Mouse (Mus musculus) embryonic stem cell, embryonic (primary cell): Measurements from ENCODE around the gene Scn5a.

Experiments
- CTCF ChIA-PET, 4 experiments: fragments of 300-600 bp in 2 of 4; fragments of 350-600 bp in 2 of 4; sonication (Branson Sonifier 250); formaldehyde crosslinking; loops; one replicate each; lab custom pipeline; 2022; ENCODE audit warnings: inconsistent platforms in 2 of 4; lab: Charles Lee
- POLR2A ChIA-PET, 4 experiments: fragments of 300-600 bp in 2 of 4; fragments of 350-600 bp in 2 of 4; sonication (Branson Sonifier 250); formaldehyde crosslinking; loops; one replicate each; lab custom pipeline; 2022; ENCODE audit warnings: antibody characterized with exemption in 4 of 4, inconsistent platforms in 1 of 4; lab: Charles Lee

The Scn5a gene

DNA sequence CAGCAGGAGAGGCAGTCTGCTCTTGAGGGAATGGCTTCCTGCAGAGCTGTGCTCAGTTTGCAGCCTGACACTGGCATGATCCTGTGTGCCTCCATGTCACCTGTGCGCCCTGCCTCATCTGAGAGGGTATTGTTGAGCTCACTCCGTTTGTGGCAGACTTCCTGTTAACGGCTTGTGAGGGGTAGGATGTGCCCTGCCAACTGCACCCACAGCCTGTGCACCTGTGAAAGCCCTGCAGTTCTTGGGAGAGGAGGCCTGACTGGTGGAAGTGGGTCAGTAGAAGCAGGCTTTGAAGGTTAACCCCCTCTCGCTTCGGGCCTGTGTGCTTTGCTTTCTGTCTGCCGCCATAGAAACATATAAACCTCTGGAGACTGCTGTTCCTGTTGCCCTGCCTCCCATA is 113.8 kb downstream of the Scn5a start:
- CTCF ChIA-PET: interaction anchor here (0.6 to 1.6 kb wide), 11 partner anchors 20 to 544 kb away, joined by 3 to 12 read pairs (median 4); partner anchors contain the start of gene Exog (in 1 of the 4)
- POLR2A ChIA-PET: interaction anchor here in 1 of 4 experiments (0.6 to 1.1 kb wide), 2 partner anchors 17 to 75 kb away, joined by 3 to 5 read pairs; no protein-coding TSS in a partner anchor

DNA sequence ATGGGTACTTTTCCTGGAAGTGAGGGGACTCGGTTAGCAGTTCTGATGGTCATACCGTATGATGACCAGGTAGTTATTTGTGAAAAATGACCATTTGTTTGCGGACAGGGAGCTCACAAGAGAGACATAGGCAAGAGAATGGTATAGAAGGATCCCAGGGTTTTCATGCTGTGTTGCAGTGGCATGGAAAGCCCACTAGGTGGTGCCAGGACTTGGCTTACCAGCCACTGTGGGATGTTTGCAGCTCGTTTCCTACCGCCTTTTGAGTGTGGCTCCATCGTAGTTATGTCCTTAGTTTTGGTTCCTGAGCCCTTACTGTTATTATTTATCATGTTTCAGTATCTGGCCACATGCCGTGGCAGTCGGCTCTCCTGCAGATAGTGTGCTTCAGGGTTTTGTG is 118.4 kb downstream of the Scn5a start:
- CTCF ChIA-PET: interaction anchor here (0.5 to 2.4 kb wide), 75 partner anchors 8 to 938 kb away, joined by 3 to 31 read pairs (median 4); partner anchors contain the start of genes Exog (in 3 of the 4), Acvr2b (in 1 of the 4), Gorasp1 (in 1 of the 4) and Myd88 (in 1 of the 4)
- POLR2A ChIA-PET: interaction anchor here (0.5 to 1.4 kb wide), 6 partner anchors 9 to 291 kb away, joined by 3 to 5 read pairs (median 4); partner anchors contain the start of gene Acvr2b (in 1 of the 4)

GRCm38 (mm10) chr9:119457122-119457521 is 121.7 kb downstream of the Scn5a start:
- POLR2A ChIA-PET: interaction anchor here in 3 of 4 experiments (1.0 to 2.3 kb wide), 4 partner anchors 12 to 55 kb away, joined by 3 to 7 read pairs (median 3); partner anchors contain the start of genes Exog (in 2 of the 3) and Acvr2b (in 1 of the 3)
- CTCF ChIA-PET: interaction anchor here in 2 of 4 experiments (0.5 to 2.2 kb wide), 3 partner anchors 12 to 1113 kb away, joined by 3 to 5 read pairs (median 4); partner anchors contain the start of gene Exog (in 1 of the 2)

- CTCF ChIA-PET: interaction anchor here in 2 of 4 experiments (0.7 to 1.2 kb wide), 2 partner anchors 125 to 163 kb away, joined by 3 to 12 read pairs; no protein-coding TSS in a partner anchor
- POLR2A ChIA-PET: interaction anchor here in 3 of 4 experiments (0.6 to 2.3 kb wide), 4 partner anchors 9 to 547 kb away, joined by 3 to 12 read pairs (median 5); partner anchors contain the start of gene Exog (in 1 of the 3)
Observed at GRCm38 (mm10) chr9:119455967-119456366, 122.8 kb downstream of the Scn5a start.

DNA sequence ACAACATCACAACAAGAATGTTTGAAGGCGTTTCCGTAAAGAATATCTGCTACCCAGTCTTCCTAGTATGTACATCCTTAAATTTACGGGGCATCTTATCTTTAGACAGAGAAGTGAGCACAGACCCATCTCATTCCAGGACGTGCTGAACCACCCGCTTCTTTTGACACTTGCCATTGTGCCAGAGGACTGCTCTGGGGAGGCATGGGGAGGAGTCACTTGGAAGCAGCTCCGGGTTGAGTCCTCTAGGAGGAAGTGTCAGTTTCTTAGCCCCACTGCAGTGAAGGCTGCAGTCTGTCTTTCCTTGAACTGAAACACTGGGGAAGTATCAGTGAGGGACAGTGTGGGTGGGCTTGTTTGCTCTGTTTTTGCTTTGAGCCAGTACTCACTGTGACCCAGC is 133.1 kb downstream of the Scn5a start:
- ChIA-PET CTCF (interaction anchor here in 2 of 4 experiments (0.9 to 2.6 kb wide), 6 partner anchors 7 to 135 kb away, joined by 3 to 12 read pairs (median 4); no protein-coding TSS in a partner anchor), POLR2A (interaction anchor here in 3 of 4 experiments (0.9 to 2.2 kb wide), 14 partner anchors 8 to 123 kb away, joined by 3 to 8 read pairs (median 4); partner anchors contain the start of gene Oxsr1 (in 1 of the 3))

DNA sequence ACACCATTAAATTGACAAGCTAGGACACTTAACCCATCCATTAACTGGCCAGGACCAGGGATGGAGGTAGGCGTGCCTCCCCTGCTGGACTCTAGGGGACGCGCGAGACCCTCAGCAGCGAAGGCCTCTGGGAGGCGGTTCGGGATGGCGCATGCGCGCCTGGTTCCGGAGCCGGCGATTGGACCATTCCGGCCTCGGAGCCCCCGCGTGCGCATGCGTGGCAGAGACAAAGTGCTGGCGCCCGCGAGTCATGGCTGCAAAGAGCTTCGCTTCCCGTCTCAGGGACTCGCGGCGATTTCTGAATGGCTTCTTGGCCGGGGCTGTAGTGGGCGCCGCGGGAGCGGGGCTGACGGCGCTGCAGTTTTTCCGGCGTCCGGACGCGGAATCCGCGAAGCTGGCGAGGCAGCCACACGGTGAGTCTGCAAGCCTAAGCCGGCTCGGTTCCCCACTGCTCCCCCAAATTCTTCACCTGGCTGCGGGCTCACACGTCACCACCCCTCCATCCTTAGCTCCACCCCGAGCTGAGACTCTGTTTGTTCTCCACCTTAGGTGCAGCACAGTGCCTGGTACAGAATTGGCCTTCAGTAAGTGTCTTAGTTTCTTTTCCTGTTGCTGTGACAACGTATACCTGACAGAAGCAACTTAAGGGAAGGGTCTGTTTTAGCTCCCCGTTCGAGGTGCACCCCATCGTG is 133.9 kb downstream of the Scn5a start, which contains the start of gene Exog:
Gene Exog (plus strand): TSS at position 206 of the 692 bp plus-strand sequence.
- POLR2A ChIA-PET: interaction anchor here (0.6 to 2.2 kb wide), 28 partner anchors 9 to 533 kb away, joined by 3 to 12 read pairs (median 4); partner anchors contain the start of genes Acaa1a (in 1 of the 4), Acaa1b (in 1 of the 4), Acvr2b (in 1 of the 4) and Myd88 (in 1 of the 4)
- CTCF ChIA-PET: interaction anchor here (0.5 to 2.6 kb wide), 33 partner anchors 8 to 385 kb away, joined by 3 to 12 read pairs (median 4); partner anchors contain the start of gene Acvr2b (in 2 of the 4)

GRCm38 (mm10) chr9:119438498-119439000 is 140.3 kb downstream of the Scn5a start:
- ChIA-PET CTCF (interaction anchor here in 2 of 4 experiments (0.8 to 1.4 kb wide), 3 partner anchors 9 to 56 kb away, joined by 3 to 6 read pairs (median 3); no protein-coding TSS in a partner anchor), POLR2A (interaction anchor here in 3 of 4 experiments (0.7 to 1.5 kb wide), 8 partner anchors 8 to 340 kb away, joined by 3 to 6 read pairs (median 3); no protein-coding TSS in a partner anchor)

GRCm38 (mm10) chr9:119438065-119438464 is 140.8 kb downstream of the Scn5a start:
- POLR2A ChIA-PET: interaction anchor here in 2 of 4 experiments (0.6 to 1.5 kb wide), 3 partner anchors 82 to 340 kb away, joined by 3 read pairs; no protein-coding TSS in a partner anchor
- CTCF ChIA-PET: no interaction called here

DNA sequence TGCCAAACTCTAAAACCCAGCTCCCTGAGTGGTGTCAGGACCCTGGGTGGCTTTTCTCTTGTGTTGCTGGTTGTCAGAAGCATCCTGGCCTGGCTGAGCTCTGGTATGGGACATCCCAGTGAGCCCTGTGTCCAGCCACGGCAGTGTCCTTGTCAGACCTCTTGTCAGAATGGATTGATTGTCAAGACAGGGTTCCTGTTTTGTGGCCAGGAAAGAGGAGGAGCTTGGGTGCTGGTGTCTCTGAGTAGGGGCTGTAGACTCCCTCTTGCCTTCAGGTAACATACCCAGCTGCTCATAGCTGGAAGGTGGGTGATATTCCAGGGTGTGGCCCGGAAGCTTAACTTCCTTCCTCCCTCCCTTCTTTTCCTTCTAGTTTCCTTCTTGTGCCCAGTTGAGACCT is 143.0 kb downstream of the Scn5a start:
- POLR2A ChIA-PET: interaction anchor here in 2 of 4 experiments (0.8 to 1.9 kb wide), 6 partner anchors 9 to 697 kb away, joined by 3 to 7 read pairs (median 4); partner anchors contain the start of genes Exog (in 1 of the 2), Myd88 (in 1 of the 2) and Oxsr1 (in 1 of the 2)
- CTCF ChIA-PET: interaction anchor here in 1 of 4 experiments (1.3 kb wide), 1 partner anchor 84 kb away, joined by 5 read pairs; no protein-coding TSS in a partner anchor
